Mouse (Mus musculus) testis, postnatal 10 days (tissue): ENCODE data around the gene Fam173b.
"Not testable (repeated sequence)": the region's sequence is repeated elsewhere in the genome, so short reads cannot be mapped to it uniquely, and the experiment has no call there.

ENCODE experiments used
- DNase-seq: peaks from one replicate; pipeline ENCODE4 v3.0.0; 2021; ENCODE audit warnings: low spot score

Fam173b gene

GRCm38 (mm10) chr15:31601646-31602374, at the start of gene Fam173b, which contains the start of gene Cct5:
TSS of gene Fam173b (plus strand) at chr15:31601852.
TSS of gene Cct5 (minus strand) at chr15:31601804.
- DNase-seq, result peak; percentile 98

DNA sequence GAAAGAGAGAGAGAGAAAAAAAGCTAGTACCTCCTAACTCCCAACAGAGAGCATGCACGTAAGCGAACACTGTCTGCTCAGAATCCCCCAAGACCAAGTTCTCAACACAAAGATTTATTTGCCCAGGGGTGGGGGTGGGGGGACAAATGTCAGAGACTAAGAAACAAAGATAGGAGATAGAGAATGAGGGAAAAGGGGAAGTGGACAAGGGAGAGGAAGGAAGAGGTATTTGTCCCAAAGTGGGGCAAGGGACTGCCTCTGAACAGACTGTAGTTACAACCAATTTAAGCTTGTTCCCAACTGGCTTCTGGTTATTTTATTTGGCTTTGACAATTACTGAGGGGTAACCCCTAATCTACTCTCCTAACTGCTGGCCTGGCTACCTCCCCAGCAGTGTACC, 46.8 kb upstream of the Fam173b start:
- DNase-seq, result no peak

DNA sequence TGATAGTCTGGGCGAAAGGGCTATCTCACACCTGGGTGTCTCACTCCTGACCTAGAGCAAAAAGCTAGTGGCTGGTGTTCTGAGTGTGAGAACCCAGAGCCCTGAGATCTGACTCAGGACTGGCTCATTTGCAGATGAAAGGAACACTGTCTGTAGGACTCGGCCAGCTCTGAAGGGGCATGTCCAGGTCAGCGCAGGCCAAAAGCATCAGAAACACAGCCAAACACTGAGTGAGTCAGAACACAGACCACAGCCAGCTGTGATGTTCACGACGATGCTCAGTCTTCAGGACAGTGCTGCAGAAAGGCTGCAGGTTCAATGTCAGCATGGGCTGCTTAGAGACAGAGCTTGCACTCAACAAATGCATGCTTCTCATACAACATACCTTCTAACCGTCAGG, 40.3 kb upstream of the Fam173b start:
- DNase-seq, result no peak

- DNase-seq, result no peak
These were observed 39.7 kb upstream of the Fam173b start for GRCm38 (mm10) chr15:31561976-31562375.

- DNase-seq, result no peak
These were observed 38.8 kb upstream of the Fam173b start for GRCm38 (mm10) chr15:31562847-31563246.

DNA sequence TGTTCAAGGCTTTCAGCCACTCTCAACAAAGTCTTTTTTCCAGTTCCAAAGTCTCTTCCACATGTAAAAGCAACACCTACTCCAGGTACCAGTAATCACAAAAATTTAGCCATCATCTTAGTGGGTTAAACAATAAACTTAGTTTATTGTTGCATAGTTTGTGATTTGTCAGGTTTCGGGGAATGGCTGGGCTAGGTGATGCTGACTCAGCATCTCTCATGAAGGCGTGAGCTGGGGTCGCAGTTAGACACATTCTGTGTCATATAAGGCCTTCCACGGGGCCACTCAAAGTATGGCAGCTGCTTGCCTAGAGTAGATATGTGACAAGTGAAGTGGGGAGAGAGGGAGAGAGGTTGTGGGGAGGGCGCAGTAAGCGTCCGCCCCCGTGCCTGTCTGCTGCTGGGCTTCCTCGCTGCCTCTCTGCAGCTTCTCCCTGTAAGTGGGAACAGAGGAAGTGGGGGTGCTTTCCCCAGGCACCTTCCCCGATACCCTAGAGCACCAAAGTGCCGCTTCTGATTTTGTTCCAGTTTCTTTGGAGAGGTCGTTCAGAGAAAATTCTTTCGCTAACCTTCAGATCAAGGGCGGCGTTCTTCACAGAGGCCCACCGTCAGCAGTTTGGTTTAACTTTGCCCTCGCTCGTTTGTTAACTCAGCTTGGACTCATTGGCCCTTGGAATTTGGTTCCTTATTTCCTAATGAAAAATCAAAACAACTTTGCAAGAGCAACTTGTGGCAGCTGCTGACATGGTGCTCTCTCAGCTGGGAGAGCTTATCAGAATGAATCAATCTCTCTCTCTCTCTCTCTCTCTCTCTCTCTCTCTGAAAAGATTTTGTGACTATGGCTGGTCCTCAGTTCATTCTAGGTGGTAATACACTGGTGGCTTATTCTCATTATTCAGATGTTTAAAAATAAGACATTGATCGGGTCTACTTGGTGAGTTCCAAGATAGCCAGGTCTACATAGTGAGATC, 37.8 kb upstream of the Fam173b start:
- no peak for DNase-seq

DNA sequence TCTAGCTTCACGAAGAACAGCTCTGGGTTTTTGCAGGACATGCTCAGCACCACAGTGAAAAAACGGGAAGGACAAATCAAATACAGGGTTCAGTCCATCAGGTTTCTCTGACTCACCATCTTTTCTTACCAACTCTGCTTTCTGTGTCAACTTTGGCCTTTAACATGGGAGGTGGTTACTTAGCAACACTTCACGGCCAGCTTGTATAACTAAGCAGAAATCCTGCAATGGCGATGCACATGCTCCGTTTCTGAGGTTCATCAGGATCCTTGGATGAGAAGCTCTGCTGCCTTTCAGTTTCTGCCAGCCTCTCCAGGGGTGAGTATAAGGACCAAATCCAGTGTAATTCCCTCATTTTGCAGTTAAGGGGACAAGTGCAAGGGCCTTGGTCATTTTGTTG, 36.5 kb upstream of the Fam173b start, which contains the start of gene Cmbl:
Cmbl (plus strand) TSS at position 206 of the 400 bp plus-strand sequence.
- DNase-seq, result no peak

DNA sequence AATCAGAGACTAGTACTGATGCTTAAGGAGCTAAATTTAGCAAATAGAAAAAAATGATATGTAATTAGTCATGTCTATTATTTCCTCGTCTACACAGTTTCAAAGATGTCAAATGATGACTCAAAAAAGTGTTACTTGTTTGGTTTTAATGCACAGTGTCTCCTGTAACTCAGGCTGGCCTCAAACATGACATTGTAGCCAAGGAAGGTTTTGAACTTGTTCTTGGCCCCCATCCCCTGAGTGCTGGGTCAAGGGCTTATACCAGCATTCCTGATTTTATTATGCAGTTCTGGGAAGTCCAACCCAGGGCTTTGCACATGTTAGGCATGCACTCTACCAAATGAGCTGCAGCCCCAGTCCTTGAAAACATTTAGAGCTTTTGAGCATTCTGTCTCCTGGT, 35.9 kb upstream of the Fam173b start:
- no peak for DNase-seq

GRCm38 (mm10) chr15:31567431-31567830, 34.2 kb upstream of the Fam173b start:
- no peak for DNase-seq

- peak; percentile 77 for DNase-seq
These were observed 33.1 kb upstream of the Fam173b start for GRCm38 (mm10) chr15:31568581-31568996.

DNA sequence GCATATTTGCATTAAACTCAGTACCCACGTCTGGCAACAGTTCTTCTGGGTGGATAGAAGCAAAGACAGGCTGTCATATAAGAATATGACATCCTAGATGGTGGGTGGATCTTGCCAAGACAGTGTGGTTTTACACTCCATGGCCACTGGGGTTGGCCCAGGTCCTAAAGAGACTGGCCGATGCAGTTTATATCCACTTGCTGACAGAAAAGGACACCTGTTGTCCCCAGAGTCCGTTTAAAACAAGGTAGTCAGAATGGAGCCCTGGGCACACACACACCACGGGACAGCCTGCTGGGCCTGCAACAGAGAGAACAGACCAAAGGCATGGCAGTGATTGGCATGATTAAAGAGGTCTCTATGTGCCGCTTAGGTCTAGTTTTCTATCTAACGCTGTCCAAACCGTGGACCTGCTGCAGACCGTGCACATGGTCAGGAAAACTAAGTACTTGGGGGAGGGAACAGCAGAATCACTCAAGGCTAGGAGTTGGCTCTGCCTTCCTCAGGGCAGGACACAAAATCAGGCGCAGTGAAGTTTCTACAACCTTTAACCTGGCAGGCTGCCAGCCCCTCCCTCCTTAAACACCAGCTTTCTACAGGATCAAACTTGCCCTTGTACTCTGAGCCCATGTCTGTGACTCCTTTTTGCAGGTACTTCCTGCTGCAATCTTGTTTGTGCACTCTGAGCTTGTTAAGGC, 32.2 kb upstream of the Fam173b start:
- DNase-seq, result peak; percentile 67

GRCm38 (mm10) chr15:31570959-31571358, 30.7 kb upstream of the Fam173b start:
- DNase-seq, result no peak

DNA sequence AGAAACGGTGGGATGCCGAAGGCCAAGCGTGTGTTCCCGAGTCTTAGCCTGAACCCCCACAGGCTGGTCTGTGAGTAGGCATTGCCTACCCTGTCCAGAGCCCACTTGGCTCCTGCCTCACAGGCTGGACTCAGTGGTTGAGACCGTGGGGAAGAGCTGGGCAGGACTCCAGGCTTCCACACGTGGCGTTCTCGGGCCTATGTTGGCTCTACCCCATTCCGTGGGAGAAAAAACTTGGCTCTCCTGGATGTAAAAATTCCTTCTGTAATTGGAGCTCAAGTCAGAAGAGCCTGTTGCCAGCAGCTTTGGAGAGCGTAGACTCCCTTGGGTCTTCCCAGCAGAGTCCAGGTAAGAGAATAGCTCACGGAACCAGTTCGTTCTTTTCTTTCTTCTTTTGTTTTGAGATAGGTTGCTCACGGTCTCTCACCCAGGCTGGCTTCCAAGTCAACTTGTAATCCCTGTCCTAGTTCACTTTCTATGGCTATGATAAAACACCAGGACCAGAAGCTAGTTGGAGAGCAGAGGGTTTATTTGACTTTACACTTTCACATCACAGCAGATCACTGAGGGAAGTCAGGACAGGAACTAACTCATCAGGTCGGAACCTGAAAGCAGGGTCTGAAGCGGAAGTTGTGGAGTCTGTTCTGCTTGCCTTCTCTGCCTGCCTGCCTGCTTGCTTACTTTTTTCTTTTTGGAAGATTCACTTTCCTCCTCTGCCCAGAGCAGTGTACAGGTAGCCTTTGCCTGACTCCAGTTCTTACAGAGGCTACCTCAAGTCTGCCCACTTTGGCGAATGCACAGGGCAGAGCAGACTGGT, 29.5 kb upstream of the Fam173b start:
- DNase-seq, result no peak

- no peak for DNase-seq
These were observed 28.4 kb upstream of the Fam173b start for GRCm38 (mm10) chr15:31573287-31573686.

GRCm38 (mm10) chr15:31573692-31574091, 28.0 kb upstream of the Fam173b start:
- no peak for DNase-seq

GRCm38 (mm10) chr15:31576076-31576475, 25.6 kb upstream of the Fam173b start:
- DNase-seq, result no peak

DNA sequence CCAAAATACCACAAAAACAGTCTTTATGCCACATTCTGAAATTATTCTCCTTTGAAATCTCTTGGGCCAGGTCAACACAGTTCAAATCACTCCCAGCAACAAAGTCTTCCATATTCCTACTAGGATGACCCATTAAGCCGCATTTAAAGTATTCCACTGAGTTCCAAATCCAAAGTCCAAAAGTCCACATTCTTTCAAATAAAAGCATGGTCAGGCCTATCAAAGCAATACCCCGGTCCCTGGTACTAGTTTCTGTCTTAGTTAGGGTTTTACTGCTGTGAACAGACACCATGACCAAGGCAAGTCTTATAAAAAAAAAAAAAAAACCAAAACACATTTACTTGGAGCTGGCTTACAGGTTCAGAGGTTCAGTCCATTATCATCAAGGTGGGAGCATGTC, 20.6 kb upstream of the Fam173b start:
- not testable (repeated sequence) for DNase-seq

DNA sequence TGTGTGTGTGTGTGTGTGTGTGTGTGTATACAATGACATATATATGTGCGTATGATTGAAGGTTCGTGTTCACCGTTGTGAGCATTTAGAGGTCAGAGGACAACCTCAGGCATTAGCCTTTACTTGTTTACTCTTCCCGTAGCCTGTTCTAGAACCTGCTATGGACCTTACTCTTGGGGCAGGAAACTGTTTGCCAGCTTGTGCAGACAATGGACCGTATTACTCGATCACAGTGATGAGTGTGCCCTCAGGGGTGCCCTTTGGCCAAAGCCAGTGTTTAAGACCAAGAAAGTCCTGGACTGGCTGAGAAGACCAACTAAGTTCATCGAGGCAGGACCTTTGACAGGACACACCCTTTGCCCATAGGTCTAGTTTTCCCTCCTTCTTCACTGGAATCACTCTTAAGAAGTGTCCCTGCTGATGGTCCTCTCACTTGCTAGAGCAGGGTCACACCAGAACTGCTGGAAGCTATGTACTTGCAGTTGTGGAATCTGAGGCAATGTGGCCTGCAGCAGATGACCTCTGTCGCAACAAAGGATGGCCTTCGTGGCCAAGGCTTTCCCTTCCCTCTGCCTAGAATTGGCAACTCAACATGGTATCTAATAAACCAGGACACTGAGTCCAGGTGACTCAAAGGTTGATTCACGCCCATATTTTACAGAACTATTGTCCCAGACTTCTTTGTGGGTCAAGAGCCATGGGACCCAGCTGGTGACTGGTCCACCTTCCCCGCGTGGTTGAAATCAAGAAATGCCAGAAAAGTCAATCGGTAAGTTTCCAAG, 18.2 kb upstream of the Fam173b start:
- DNase-seq, result no peak

GRCm38 (mm10) chr15:31585238-31585637, 16.4 kb upstream of the Fam173b start:
- DNase-seq, result no peak

- DNase-seq, result no peak
These were observed 15.6 kb upstream of the Fam173b start for GRCm38 (mm10) chr15:31586088-31586487.

DNA sequence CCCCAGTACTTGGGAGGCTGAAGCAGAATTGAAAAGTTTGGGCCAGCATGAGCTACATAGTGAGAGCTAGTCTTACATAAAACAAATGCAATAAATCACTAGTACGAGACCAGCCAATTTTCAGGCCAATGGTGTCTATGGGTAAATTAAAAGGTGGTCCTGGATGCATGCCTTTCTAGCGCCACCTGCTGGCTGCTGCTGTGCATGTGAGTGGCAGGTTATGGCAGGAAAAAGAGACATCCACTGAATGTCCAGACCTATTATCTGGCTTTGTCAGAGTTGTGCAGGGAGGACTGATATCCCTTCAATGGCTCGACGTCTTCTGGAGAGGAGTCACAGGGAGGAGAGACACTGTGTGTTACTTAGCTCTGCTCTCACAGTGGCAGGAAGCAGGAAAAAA, 15.1 kb upstream of the Fam173b start:
- peak; percentile 94 for DNase-seq
